Mouse (Mus musculus): ENCODE results near the gene Gm39653. TPM values are rescaled to one million over a fixed set of nuclear protein-coding genes. Genes with fewer than 3 reads are reported as not detected.

Gene Gm39653
- polyA plus RNA-seq, 1 experiment from 2014 or later: not detected

DNA sequence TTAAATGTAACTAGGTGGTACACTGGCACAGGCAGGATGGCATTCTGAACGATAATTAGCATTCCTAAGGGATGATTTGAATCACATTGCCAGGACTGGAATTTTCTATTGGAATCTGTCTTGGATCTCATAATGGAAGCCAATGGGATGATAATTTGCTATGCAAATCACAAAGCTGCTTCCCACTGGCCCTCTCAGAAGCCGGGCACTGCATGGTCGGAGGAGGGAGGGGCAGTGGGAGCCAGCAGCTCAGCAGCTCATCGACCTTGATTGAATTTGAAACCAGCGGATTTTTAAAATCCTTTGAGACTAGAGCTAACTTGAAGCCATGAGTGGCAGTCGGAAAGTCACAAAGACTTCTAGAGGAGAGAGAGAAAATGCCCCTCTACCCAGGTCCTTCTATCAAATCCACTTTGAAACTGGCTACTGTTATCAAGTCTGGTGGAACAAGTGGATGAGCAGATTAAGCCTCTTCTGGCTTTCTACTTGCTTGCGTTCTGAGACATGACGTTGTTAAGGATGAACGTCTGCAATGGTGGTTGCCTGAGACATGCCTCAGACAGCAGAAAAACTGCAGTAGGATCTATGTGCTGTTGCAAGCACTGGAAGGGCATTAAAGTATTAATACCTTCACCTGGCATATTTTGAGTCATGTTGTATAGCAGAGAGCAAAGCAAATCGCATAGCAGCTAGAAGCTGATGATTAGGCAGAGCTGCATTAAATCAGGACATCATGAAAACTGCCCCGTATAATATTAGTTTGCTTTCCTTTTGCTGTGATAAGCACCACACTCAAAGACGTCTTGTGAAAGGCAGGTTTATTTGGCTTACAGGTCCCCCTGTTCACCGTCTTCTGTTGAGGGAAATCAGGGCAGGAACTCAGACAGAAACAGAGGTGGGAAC is 52.4 kb downstream of the Gm39653 start:
- ATAC-seq (no peak), DNase-seq (no peak)
- Histone ChIP-seq H3K27ac (ENCODE audit: low read depth) (no peak overlapping the region), H3K4me2 (ENCODE audit: low read depth, low read length) (no peak overlapping the region), H3K27me3 (ENCODE audit: insufficient read depth, low read length) (no peaks in the 10 kb centered on the region), H3K9me3 (ENCODE audit: low read length) (no peaks in the 10 kb centered on the region), H3K4me1 (ENCODE audit: insufficient read depth) (no peaks in the 10 kb centered on the region), H3K9ac (replicated peaks) (no peak overlapping the region), H3K36me3 (replicated peaks; ENCODE audit: insufficient read depth, low read length) (no peaks in the 10 kb centered on the region), H3K4me3 (ENCODE audit: low read depth, low read length) (no peak overlapping the region)
- no peak for TF ChIP-seq EP300 (IDR thresholded peaks at IDR 0.05; ENCODE audit: low read depth)
- WGBS (ENCODE audit: insufficient replicate concordance): 28% methylated on average over 13 of the region's 13 CpGs

DNA sequence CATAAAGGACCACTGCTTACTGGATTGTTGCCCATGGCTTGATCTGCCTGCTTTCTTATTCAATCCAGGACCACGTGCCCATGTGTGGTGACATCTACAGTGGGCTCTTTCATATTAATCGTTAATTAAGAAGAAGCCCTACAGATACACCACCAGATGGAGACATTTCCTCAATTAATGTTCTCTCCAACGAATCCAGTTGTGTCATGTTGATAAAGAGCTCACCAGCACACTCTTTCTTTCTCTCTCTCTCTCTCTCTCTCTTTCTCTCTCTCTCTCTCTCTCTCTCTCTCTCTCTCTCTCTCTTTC is 53.0 kb downstream of the Gm39653 start:
- H3K4me1 ChIP-seq (ENCODE audit: insufficient read depth): no peaks in the 10 kb centered on the region
- H3K27me3 ChIP-seq (ENCODE audit: insufficient read depth, low read length): no peaks in the 10 kb centered on the region
- no peak overlapping the region for H3K27ac ChIP-seq (ENCODE audit: low read depth)
- H3K9me3 ChIP-seq (ENCODE audit: low read length): no peaks in the 10 kb centered on the region
- DNase-seq (no peak), ATAC-seq (no peak)
- H3K36me3 ChIP-seq (replicated peaks; ENCODE audit: insufficient read depth, low read length): no peaks in the 10 kb centered on the region
- 7% methylated on average over 3 of the region's 3 CpGs for WGBS (ENCODE audit: insufficient replicate concordance)
- H3K4me3 ChIP-seq (ENCODE audit: low read depth, low read length): no peak overlapping the region
- TF ChIP-seq EP300 (IDR thresholded peaks at IDR 0.05; ENCODE audit: low read depth): no peak
- peak; percentile 64 for TF ChIP-seq CTCF (IDR thresholded peaks at IDR 0.05; ENCODE audit: low read depth)
- no peak overlapping the region for H3K9ac ChIP-seq (replicated peaks)
- H3K4me2 ChIP-seq (ENCODE audit: low read depth, low read length): no peak overlapping the region

Other genes with a start within 250 kb of the Gm39653 start
- gene Adam23, start 170.1 kb upstream of the Gm39653 start, polyA plus RNA-seq (2015; fragmentation: Nextera tagmentation; extraction: Ambion mirVana): 4.5 and 6.1 TPM in 2 replicates
- not detected in 2 replicates for gene Dytn, start 71.0 kb downstream of the Gm39653 start, polyA plus RNA-seq (2015; fragmentation: Nextera tagmentation; extraction: Ambion mirVana)
- gene Mdh1b, start 114.3 kb downstream of the Gm39653 start, polyA plus RNA-seq (2015; fragmentation: Nextera tagmentation; extraction: Ambion mirVana): not detected in 2 replicates
- 22.6 and 25.9 TPM in 2 replicates for gene Fastkd2, start 114.6 kb downstream of the Gm39653 start, polyA plus RNA-seq (2015; fragmentation: Nextera tagmentation; extraction: Ambion mirVana)
- gene 4933402D24Rik, start 153.3 kb downstream of the Gm39653 start, polyA plus RNA-seq (2015; fragmentation: Nextera tagmentation; extraction: Ambion mirVana): not detected in 2 replicates

All from liver, postnatal 0 days (tissue).